Mouse (Mus musculus) embryonic facial prominence, embryonic 12.5 days (tissue): ENCODE measurements around the gene Gpn3. TPM values are rescaled to one million over a fixed set of nuclear protein-coding genes. Genes with fewer than 3 reads are reported as not detected.
A peak's percentile ranks its signal among the peaks of the same experiment; 100 is the strongest.

Experiments used
- ATAC-seq: fragments of 200-750 bp; cut with Nextera tagmentation; 2 replicates; pipeline ENCODE4 v1.8.0; 2017; ENCODE audit not compliant: insufficient number of reproducible peaks, insufficient read depth, low FRiP score, low TSS enrichment
- H3K27ac ChIP-seq: fragments of 300-500 bp; sonication (generic); 2 replicates; pipeline ENCODE4 v1.5.1; 2016; ENCODE audit warnings: mild to moderate bottlenecking
- H3K27me3 ChIP-seq: fragments of 300-500 bp; sonication (generic); 2 replicates; pipeline ENCODE4 v1.6.1; 2016; ENCODE audit warnings: mild to moderate bottlenecking, moderate library complexity
- H3K36me3 ChIP-seq: fragments of 300-500 bp; sonication (generic); 2 replicates; pipeline ENCODE4 v1.6.1; 2016; ENCODE audit warnings: mild to moderate bottlenecking
- H3K4me1 ChIP-seq: fragments of 300-500 bp; sonication (generic); 2 replicates; pipeline ENCODE4 v1.6.1; 2016
- H3K4me2 ChIP-seq: fragments of 300-500 bp; sonication (generic); replicated peaks from 2 replicates; pipeline ENCODE4 v1.6.1; 2016; ENCODE audit warnings: mild to moderate bottlenecking, moderate library complexity
- H3K4me3 ChIP-seq: fragments of 300-500 bp; sonication (generic); 2 replicates; pipeline ENCODE4 v1.5.1; 2016; ENCODE audit warnings: mild to moderate bottlenecking
- H3K9ac ChIP-seq: fragments of 300-500 bp; sonication (generic); 2 replicates; pipeline ENCODE4 v1.6.1; 2016; ENCODE audit warnings: mild to moderate bottlenecking, moderate library complexity
- H3K9me3 ChIP-seq: fragments of 300-500 bp; sonication (generic); 2 replicates; pipeline ENCODE4 v1.6.1; 2016; ENCODE audit warnings: mild to moderate bottlenecking, moderate library complexity
- WGBS: fragments of 180-500 bp; shearing (Covaris S2); methylation state at CpG from one replicate; pipeline ENCODE4 v1.1.7; 2016; 5-methylcytosine and 5-hydroxymethylcytosine counted together
- polyA plus RNA-seq: library from polyadenylated mRNA; unstranded; fragments of >200 nt; fragmentation: Nextera tagmentation; extraction: Ambion mirVana; gene quantifications from 2 replicates; pipeline ENCODE4 v1.2.1, GENCODE M21; 2016

The Gpn3 gene
- polyA plus RNA-seq, 1 experiment from 2014 or later, result 70.0 TPM

DNA sequence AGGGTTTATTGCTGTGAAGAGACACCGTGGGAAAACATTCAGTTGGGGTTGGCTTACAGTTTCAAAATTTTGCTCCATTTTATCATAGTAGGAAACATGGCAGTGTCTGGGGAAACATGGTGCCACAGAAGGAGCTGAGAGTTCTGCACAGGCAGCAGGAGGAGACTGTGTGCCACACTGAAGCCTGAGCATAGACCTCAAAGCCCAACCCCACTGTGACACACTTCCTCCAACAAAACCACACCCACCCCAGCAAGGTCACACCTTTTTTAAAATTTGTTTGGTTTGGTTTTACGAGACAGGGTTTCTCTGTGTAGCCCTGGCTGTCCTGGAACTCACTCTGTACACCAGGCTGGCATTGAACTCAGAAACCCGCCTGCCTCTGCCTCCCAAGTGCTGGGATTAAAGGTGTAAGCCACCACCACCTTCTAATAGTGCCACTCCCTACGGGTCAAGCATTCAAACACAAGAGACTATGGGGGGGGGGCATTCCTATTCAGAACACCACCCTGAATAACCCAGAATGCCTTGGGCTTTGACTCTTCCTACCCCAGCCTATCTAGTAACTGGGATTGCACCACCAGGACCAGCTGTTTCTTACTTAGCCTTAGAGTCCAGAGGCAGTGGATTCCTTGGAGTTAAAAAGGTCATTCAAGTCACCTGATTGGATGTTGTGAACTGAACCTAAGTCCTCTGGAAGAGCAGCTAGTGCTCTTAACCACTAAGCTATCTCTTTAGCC is 58.5 kb downstream of the Gpn3 start:
- 88% methylated on average over 4 of the region's 4 CpGs for WGBS
- Histone ChIP-seq H3K9me3 (no peaks in the 10 kb centered on the region), H3K4me3 (no peak overlapping the region), H3K4me1 (no peaks in the 10 kb centered on the region), H3K36me3 (peaks cover 75% of the 10 kb centered on the region), H3K27me3 (no peaks in the 10 kb centered on the region), H3K9ac (no peak overlapping the region), H3K4me2 (no peak overlapping the region), H3K27ac (no peak overlapping the region)
- ATAC-seq, result 0 out of 2 replicates have a peak, but pooled peaks have one; percentile 28

DNA sequence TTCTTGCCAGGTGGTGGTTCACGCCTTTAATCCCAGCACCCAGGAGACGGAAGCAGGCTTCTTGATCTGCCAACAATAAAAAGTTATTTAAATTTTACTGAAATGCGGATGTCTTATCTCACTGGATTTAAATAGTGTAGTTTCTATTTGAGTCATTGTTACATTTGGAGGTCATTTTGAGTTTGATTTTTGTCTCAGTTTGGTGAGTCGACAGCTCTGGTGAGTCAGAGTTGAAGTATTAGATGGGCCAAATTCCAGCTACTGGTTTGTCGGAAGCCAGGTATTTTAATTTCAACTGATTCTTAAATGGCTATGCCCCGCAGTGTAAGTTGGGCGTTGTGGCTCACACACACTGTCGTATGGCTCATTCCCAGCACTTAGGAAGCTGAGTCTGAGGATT is 59.5 kb downstream of the Gpn3 start:
- Histone ChIP-seq H3K27ac (no peak overlapping the region), H3K4me1 (no peaks in the 10 kb centered on the region), H3K27me3 (no peaks in the 10 kb centered on the region), H3K4me3 (no peak overlapping the region), H3K9ac (no peak overlapping the region), H3K36me3 (peaks cover 83% of the 10 kb centered on the region), H3K4me2 (no peak overlapping the region), H3K9me3 (no peaks in the 10 kb centered on the region)
- 96% methylated on average over 8 of the region's 8 CpGs for WGBS
- ATAC-seq, result no peak

Other genes with a start within 250 kb of the Gpn3 start
- gene Ccdc63, start 231.1 kb upstream of the Gpn3 start, polyA plus RNA-seq, result not detected in 2 replicates
- 307 and 312 TPM in 2 replicates for gene Ppp1cc, start 213.6 kb upstream of the Gpn3 start, polyA plus RNA-seq
- 11.7 and 13.0 TPM in 2 replicates for gene Hvcn1, start 165.1 kb upstream of the Gpn3 start, polyA plus RNA-seq
- 5.9 and 6.5 TPM in 2 replicates for gene Tctn1, start 107.4 kb upstream of the Gpn3 start, polyA plus RNA-seq
- gene Pptc7, start 87.5 kb upstream of the Gpn3 start, polyA plus RNA-seq, result 11.9 and 12.0 TPM in 2 replicates
- gene Rad9b, start 17.6 kb upstream of the Gpn3 start, polyA plus RNA-seq, result 17.1 and 18.7 TPM in 2 replicates
- 178 and 183 TPM in 2 replicates for gene Vps29, start 17.5 kb upstream of the Gpn3 start, polyA plus RNA-seq
- 90.5 and 99.6 TPM in 2 replicates for gene Fam216a, start 488 bp downstream of the Gpn3 start, polyA plus RNA-seq
- 75.8 and 88.9 TPM in 2 replicates for gene Arpc3, start 20.0 kb downstream of the Gpn3 start, polyA plus RNA-seq
- gene Anapc7, start 49.8 kb downstream of the Gpn3 start, polyA plus RNA-seq, result 56.1 and 58.0 TPM in 2 replicates
- gene Atp2a2, start 130.3 kb downstream of the Gpn3 start, polyA plus RNA-seq, result 51.3 and 51.5 TPM in 2 replicates
- gene Ift81, start 242.6 kb downstream of the Gpn3 start, polyA plus RNA-seq, result 43.5 and 44.9 TPM in 2 replicates